Mouse (Mus musculus) embryonic fibroblast, embryonic 13.5 days (primary cell): Measurements from ENCODE around the gene RPS10-NUDT3.

Experiments
- CTCF ChIP-seq: IDR thresholded peaks from 2 replicates; pipeline ENCODE4 v1.5.1; 2011; ENCODE audit warnings: mild to moderate bottlenecking, control low read depth, low read length, moderate library complexity, borderline replicate concordance; ENCODE audit not compliant: insufficient read depth
- POLR2A ChIP-seq: IDR thresholded peaks from 2 replicates; pipeline ENCODE4 v1.6.1; 2011; ENCODE audit warnings: low read depth, mild to moderate bottlenecking, control low read depth, low read length, moderate library complexity

GRCm38 (mm10) chr17:27546574-27547085 lies 88.4 kb downstream of the RPS10-NUDT3 start:
- TF ChIP-seq CTCF, result no peak
- TF ChIP-seq POLR2A, result no peak
